Mouse (Mus musculus) stomach, postnatal 0 days (tissue): Measurements from ENCODE around the gene Abr. TPM values are rescaled to one million over a fixed set of nuclear protein-coding genes. Genes with fewer than 3 reads are reported as not detected.

Source experiments
- ATAC-seq: fragments of 200-750 bp; cut with Nextera tagmentation; 2 replicates; pipeline ENCODE4 v1.8.0; 2017; ENCODE audit not compliant: low FRiP score, low TSS enrichment
- DNase-seq: peaks from one replicate; pipeline ENCODE4 v3.0.0-alpha.2; 2016; ENCODE audit warnings: low spot score
- H3K27ac ChIP-seq: fragments of 300-500 bp; sonication (generic); replicated peaks from 2 replicates; pipeline ENCODE4 v1.5.1; 2014; ENCODE audit warnings: mild to moderate bottlenecking, control low read depth
- H3K27me3 ChIP-seq: fragments of 300-500 bp; sonication (generic); 2 replicates; pipeline ENCODE4 v1.6.1; 2014; ENCODE audit warnings: low read length; ENCODE audit not compliant: control insufficient read depth, insufficient read depth
- H3K36me3 ChIP-seq: fragments of 300-500 bp; sonication (generic); 2 replicates; pipeline ENCODE4 v1.6.1; 2014; ENCODE audit warnings: low read length, mixed read lengths; ENCODE audit not compliant: control insufficient read depth, insufficient read depth
- H3K4me1 ChIP-seq: fragments of 300-500 bp; sonication (generic); replicated peaks from 2 replicates; pipeline ENCODE4 v1.6.1; 2014; ENCODE audit warnings: antibody characterized with exemption; ENCODE audit not compliant: control insufficient read depth, insufficient read depth
- H3K4me2 ChIP-seq: fragments of 300-500 bp; sonication (generic); replicated peaks from 2 replicates; pipeline ENCODE4 v1.6.1; 2014; ENCODE audit warnings: low read depth, mild to moderate bottlenecking, control low read depth, moderate library complexity
- H3K4me3 ChIP-seq: fragments of 300-500 bp; sonication (generic); 2 replicates; pipeline ENCODE4 v1.5.1; 2014; ENCODE audit warnings: low read depth, low read length, control low read depth
- H3K9ac ChIP-seq: fragments of 300-500 bp; sonication (generic); 2 replicates; pipeline ENCODE4 v1.6.1; 2014; ENCODE audit warnings: mild to moderate bottlenecking, low read length, control low read depth, mixed read lengths
- H3K9me3 ChIP-seq: fragments of 300-500 bp; sonication (generic); 2 replicates; pipeline ENCODE4 v1.6.1; 2016; ENCODE audit warnings: low read length; ENCODE audit not compliant: control insufficient read depth
- CTCF ChIP-seq: IDR thresholded peaks from 2 replicates; pipeline ENCODE4 v1.5.1; 2016; ENCODE audit warnings: antibody characterized with exemption, low read depth, mild to moderate bottlenecking, moderate library complexity
- EP300 ChIP-seq: optimal IDR thresholded peaks from 2 replicates; pipeline ENCODE3; 2016; ENCODE audit warnings: antibody characterized with exemption
- WGBS: fragments of 180-500 bp; shearing (Covaris S2); extraction: QIAGEN DNeasy Blood & Tissue Kit; methylation state at CpG from one replicate; pipeline ENCODE4 v1.1.7; 2014; 5-methylcytosine and 5-hydroxymethylcytosine counted together
- polyA plus RNA-seq: library from polyadenylated mRNA; unstranded; fragments of >200 nt; fragmentation: Nextera tagmentation; extraction: Ambion mirVana; gene quantifications from 2 replicates; pipeline ENCODE4 v1.2.1, GENCODE M21; 2015

Gene Abr
- polyA plus RNA-seq, 1 experiment from 2014 or later: 19.3 TPM

GRCm38 (mm10) chr11:76468347-76468746 is 153.8 kb downstream of the Abr start:
- H3K27ac ChIP-seq: no peak overlapping the region

GRCm38 (mm10) chr11:76467487-76468005 is 154.6 kb downstream of the Abr start:
- 53% methylated on average over 8 of the region's 8 CpGs for WGBS
- no peak for ATAC-seq

More at GRCm38 (mm10) chr11:76468347-76468746, 153.8 kb downstream of the Abr start:
- H3K4me2 ChIP-seq: no peak overlapping the region
- H3K9me3 ChIP-seq: no peaks in the 10 kb centered on the region
- peaks cover 2% of the 10 kb centered on the region; the same call in 1 of the 2 replicates for H3K36me3 ChIP-seq
- ATAC-seq (peak; percentile 52; the same call in 1 of the 2 replicates), DNase-seq (peak; percentile 65)
- no peak overlapping the region for H3K4me3 ChIP-seq
- H3K27me3 ChIP-seq: no peaks in the 10 kb centered on the region
- WGBS: 17% methylated on average over 5 of the region's 6 CpGs
- H3K9ac ChIP-seq: no peak overlapping the region
- no peak for TF ChIP-seq EP300
- peaks cover 2% of the 10 kb centered on the region; the same call in 1 of the 2 replicates for H3K4me1 ChIP-seq

GRCm38 (mm10) chr11:76467073-76467472 is 155.0 kb downstream of the Abr start:
- TF ChIP-seq EP300 (no peak), CTCF (no peak)
- H3K4me3 ChIP-seq: no peak overlapping the region
- H3K9me3 ChIP-seq: no peaks in the 10 kb centered on the region
- peaks cover 2% of the 10 kb centered on the region; the same call in 1 of the 2 replicates for H3K36me3 ChIP-seq
- H3K27me3 ChIP-seq: no peaks in the 10 kb centered on the region
- H3K4me1 ChIP-seq: peaks cover 2% of the 10 kb centered on the region; the same call in 1 of the 2 replicates
- 58% methylated on average over 9 of the region's 10 CpGs for WGBS
- no peak overlapping the region for H3K9ac ChIP-seq
- H3K27ac ChIP-seq: no peak overlapping the region
- ATAC-seq: no peak
- DNase-seq: no peak
- H3K4me2 ChIP-seq: no peak overlapping the region

More at GRCm38 (mm10) chr11:76467487-76468005, 154.6 kb downstream of the Abr start:
- H3K9ac ChIP-seq: no peak overlapping the region
- peaks cover 2% of the 10 kb centered on the region; the same call in 1 of the 2 replicates for H3K36me3 ChIP-seq
- peaks cover 2% of the 10 kb centered on the region; the same call in 1 of the 2 replicates for H3K4me1 ChIP-seq
- no peak overlapping the region for H3K4me2 ChIP-seq
- H3K27me3 ChIP-seq: no peaks in the 10 kb centered on the region
- H3K27ac ChIP-seq: no peak overlapping the region
- H3K9me3 ChIP-seq: no peaks in the 10 kb centered on the region
- no peak for DNase-seq
- no peak for TF ChIP-seq CTCF
- H3K4me3 ChIP-seq: no peak overlapping the region

GRCm38 (mm10) chr11:76465879-76466278 is 156.2 kb downstream of the Abr start:
- Histone ChIP-seq H3K9me3 (no peaks in the 10 kb centered on the region), H3K4me3 (no peak overlapping the region), H3K9ac (no peak overlapping the region), H3K27me3 (no peaks in the 10 kb centered on the region), H3K27ac (no peak overlapping the region), H3K4me2 (no peak overlapping the region), H3K4me1 (peaks cover 2% of the 10 kb centered on the region; the same call in 1 of the 2 replicates), H3K36me3 (peaks cover 9% of the 10 kb centered on the region)
- WGBS: 81% methylated on average over 4 of the region's 4 CpGs
- ATAC-seq (no peak), DNase-seq (no peak)
- TF ChIP-seq CTCF: no peak

GRCm38 (mm10) chr11:76461696-76462095 is 160.4 kb downstream of the Abr start:
- Histone ChIP-seq H3K9me3 (no peaks in the 10 kb centered on the region), H3K27ac (no peak overlapping the region), H3K4me2 (no peak overlapping the region), H3K27me3 (no peaks in the 10 kb centered on the region), H3K36me3 (peaks cover 13% of the 10 kb centered on the region; the same call in 1 of the 2 replicates), H3K9ac (no peak overlapping the region), H3K4me3 (no peak overlapping the region), H3K4me1 (no peaks in the 10 kb centered on the region)
- 90% methylated on average over 5 of the region's 5 CpGs for WGBS
- no peak for TF ChIP-seq CTCF
- TF ChIP-seq EP300: no peak
- ATAC-seq: no peak
- DNase-seq: no peak

GRCm38 (mm10) chr11:76461201-76461600 is 160.9 kb downstream of the Abr start:
- ATAC-seq (no peak), DNase-seq (no peak)
- Histone ChIP-seq H3K4me3 (no peak overlapping the region), H3K9ac (no peak overlapping the region), H3K27ac (no peak overlapping the region), H3K4me1 (no peaks in the 10 kb centered on the region), H3K4me2 (no peak overlapping the region), H3K9me3 (no peaks in the 10 kb centered on the region), H3K36me3 (peaks cover 13% of the 10 kb centered on the region; the same call in 1 of the 2 replicates), H3K27me3 (no peaks in the 10 kb centered on the region)
- WGBS: 63% methylated on average over 6 of the region's 6 CpGs
- TF ChIP-seq EP300: no peak
- TF ChIP-seq CTCF: no peak
